Mouse (Mus musculus): ENCODE results near the gene Steap3. TPM values are rescaled to one million over a fixed set of nuclear protein-coding genes. Genes with fewer than 3 reads are reported as not detected.

Steap3 gene
- polyA plus RNA-seq, 1 experiment from 2014 or later: 41.9 TPM

Other genes with a start within 250 kb of the Steap3 start
- gene Tmem37, start 198.6 kb downstream of the Steap3 start, polyA plus RNA-seq (2018): 8.5 to 36.3 TPM (median 23.3 TPM) in 3 replicates
- gene Dbi, start 151.6 kb downstream of the Steap3 start, polyA plus RNA-seq (2018): 235 to 420 TPM (median 317 TPM) in 3 replicates
- gene 3110009E18Rik, start 151.5 kb downstream of the Steap3 start, polyA plus RNA-seq (2018): 1.4 to 5.1 TPM (median 3.6 TPM) in 3 replicates
- not detected in 3 replicates for gene C1ql2, start 67.9 kb upstream of the Steap3 start, polyA plus RNA-seq (2018)
- gene Marco, start 232.3 kb upstream of the Steap3 start, polyA plus RNA-seq (2018): 2.7 to 7.5 TPM (median 3.7 TPM) in 3 replicates

All from macrophage (primary cell).